Mouse (Mus musculus) intestine, postnatal 0 days (tissue): ENCODE data around the gene Nexn. TPM values are rescaled to one million over a fixed set of nuclear protein-coding genes. Genes with fewer than 3 reads are reported as not detected.

Experiments
- ATAC-seq: fragments of 200-750 bp; cut with Nextera tagmentation; 2 replicates; pipeline ENCODE4 v1.8.0; 2017; ENCODE audit warnings: mild to moderate bottlenecking, moderate TSS enrichment, moderate library complexity
- H3K27ac ChIP-seq: fragments of 300-500 bp; sonication (generic); 2 replicates; pipeline ENCODE4 v1.5.1; 2014; ENCODE audit warnings: mild to moderate bottlenecking, low read depth, low read length, moderate library complexity
- H3K27me3 ChIP-seq: fragments of 300-500 bp; sonication (generic); replicated peaks from 2 replicates; pipeline ENCODE4 v1.6.1; 2014; ENCODE audit warnings: low read length, mixed read lengths; ENCODE audit not compliant: control insufficient read depth, insufficient read depth
- H3K36me3 ChIP-seq: fragments of 300-500 bp; sonication (generic); 2 replicates; pipeline ENCODE4 v1.6.1; 2014; ENCODE audit warnings: mild to moderate bottlenecking, moderate library complexity; ENCODE audit not compliant: control insufficient read depth, insufficient read depth
- H3K4me1 ChIP-seq: fragments of 300-500 bp; sonication (generic); replicated peaks from 2 replicates; pipeline ENCODE4 v1.6.1; 2014; ENCODE audit warnings: antibody characterized with exemption, low read length, mixed read lengths; ENCODE audit not compliant: control insufficient read depth, insufficient read depth
- H3K4me2 ChIP-seq: fragments of 300-500 bp; sonication (generic); replicated peaks from 2 replicates; pipeline ENCODE4 v1.6.1; 2014; ENCODE audit warnings: low read depth, mild to moderate bottlenecking, moderate library complexity
- H3K4me3 ChIP-seq: fragments of 300-500 bp; sonication (generic); 2 replicates; pipeline ENCODE4 v1.5.1; 2014; ENCODE audit warnings: low read depth, low read length
- H3K9ac ChIP-seq: fragments of 300-500 bp; sonication (generic); 2 replicates; pipeline ENCODE4 v1.6.1; 2014; ENCODE audit warnings: mild to moderate bottlenecking, low read depth, low read length
- H3K9me3 ChIP-seq: fragments of 300-500 bp; sonication (generic); 2 replicates; pipeline ENCODE4 v1.6.1; 2016; ENCODE audit warnings: mixed run types; ENCODE audit not compliant: control insufficient read depth
- CTCF ChIP-seq: sonication (generic); IDR thresholded peaks from 2 replicates; pipeline ENCODE4 v1.5.1; 2016; ENCODE audit warnings: low read depth, mild to moderate bottlenecking, control low read depth, antibody characterized with exemption, moderate library complexity
- WGBS: fragments of 180-500 bp; shearing (Covaris S2); extraction: QIAGEN DNeasy Blood & Tissue Kit; methylation state at CpG from one replicate; pipeline ENCODE4 v1.1.7; 2014; 5-methylcytosine and 5-hydroxymethylcytosine counted together
- polyA plus RNA-seq: library from polyadenylated mRNA; unstranded; fragments of >200 nt; fragmentation: Nextera tagmentation; extraction: Ambion mirVana; gene quantifications from 2 replicates; pipeline ENCODE4 v1.2.1, GENCODE M21; 2015

The Nexn gene
- polyA plus RNA-seq, 1 experiment from 2014 or later = 30.3 TPM

GRCm38 (mm10) chr3:152305080-152305479 lies 38.9 kb upstream of the Nexn start:
- H3K9me3 ChIP-seq = no peaks in the 10 kb centered on the region
- H3K4me2 ChIP-seq = no peak overlapping the region
- peak overlapping the region; percentile 64 for H3K27ac ChIP-seq
- H3K27me3 ChIP-seq = no peaks in the 10 kb centered on the region
- 66% methylated on average over 8 of the region's 8 CpGs for whole genome bisulfite sequencing
- no peaks in the 10 kb centered on the region for H3K36me3 ChIP-seq
- ATAC-seq = no peak
- no peak overlapping the region for H3K9ac ChIP-seq
- TF ChIP-seq CTCF = no peak
- peaks cover 9% of the 10 kb centered on the region; the same call in 1 of the 2 replicates for H3K4me1 ChIP-seq
- no peak overlapping the region for H3K4me3 ChIP-seq

GRCm38 (mm10) chr3:152304093-152304815 lies 38.1 kb upstream of the Nexn start:
- TF ChIP-seq CTCF = no peak

GRCm38 (mm10) chr3:152302991-152303390 lies 36.8 kb upstream of the Nexn start:
- Histone ChIP-seq H3K9me3 (no peaks in the 10 kb centered on the region), H3K4me2 (no peak overlapping the region), H3K4me1 (peaks cover 3% of the 10 kb centered on the region; the same call in 1 of the 2 replicates), H3K36me3 (no peaks in the 10 kb centered on the region), H3K27me3 (no peaks in the 10 kb centered on the region), H3K9ac (no peak overlapping the region), H3K27ac (peak overlapping the region; percentile 28; the same call in 1 of the 2 replicates), H3K4me3 (no peak overlapping the region)
- WGBS = 74% methylated on average over 9 of the region's 9 CpGs
- no peak for ATAC-seq
- no peak for TF ChIP-seq CTCF

More at GRCm38 (mm10) chr3:152304093-152304815, 38.1 kb upstream of the Nexn start:
- 25% methylated on average over 6 of the region's 6 CpGs for WGBS
- Histone ChIP-seq H3K36me3 (no peaks in the 10 kb centered on the region), H3K4me1 (peaks cover 9% of the 10 kb centered on the region; the same call in 1 of the 2 replicates), H3K4me3 (no peak overlapping the region), H3K4me2 (no peak overlapping the region), H3K9me3 (no peaks in the 10 kb centered on the region), H3K27me3 (no peaks in the 10 kb centered on the region), H3K9ac (no peak overlapping the region), H3K27ac (peak overlapping the region; percentile 64)
- ATAC-seq = peak; percentile 66

- Histone ChIP-seq H3K9me3 (no peaks in the 10 kb centered on the region), H3K36me3 (peaks cover 11% of the 10 kb centered on the region), H3K27me3 (no peaks in the 10 kb centered on the region), H3K4me1 (peaks cover 3% of the 10 kb centered on the region; the same call in 1 of the 2 replicates), H3K27ac (no peak overlapping the region), H3K9ac (no peak overlapping the region), H3K4me3 (no peak overlapping the region), H3K4me2 (no peak overlapping the region)
- TF ChIP-seq CTCF = peak; percentile 53
- 82% methylated on average over 14 of the region's 14 CpGs for WGBS
- no peak for ATAC-seq
These were observed 34.5 kb upstream of the Nexn start for GRCm38 (mm10) chr3:152300376-152301337.

GRCm38 (mm10) chr3:152295896-152296295 lies 29.7 kb upstream of the Nexn start:
- Histone ChIP-seq H3K9ac (no peak overlapping the region), H3K4me1 (no peaks in the 10 kb centered on the region), H3K4me2 (no peak overlapping the region), H3K27ac (no peak overlapping the region), H3K27me3 (no peaks in the 10 kb centered on the region), H3K36me3 (peaks cover 22% of the 10 kb centered on the region), H3K4me3 (no peak overlapping the region), H3K9me3 (no peaks in the 10 kb centered on the region)
- TF ChIP-seq CTCF = no peak
- ATAC-seq = no peak
- 93% methylated on average over 5 of the region's 5 CpGs for WGBS

GRCm38 (mm10) chr3:152294400-152294799 lies 28.2 kb upstream of the Nexn start:
- 62% methylated on average over 3 of the region's 3 CpGs for WGBS
- Histone ChIP-seq H3K36me3 (peaks cover 27% of the 10 kb centered on the region), H3K9me3 (no peaks in the 10 kb centered on the region), H3K4me1 (no peaks in the 10 kb centered on the region), H3K9ac (no peak overlapping the region), H3K27me3 (no peaks in the 10 kb centered on the region), H3K27ac (no peak overlapping the region), H3K4me2 (no peak overlapping the region), H3K4me3 (no peak overlapping the region)
- no peak for ATAC-seq
- TF ChIP-seq CTCF = no peak
